Mouse (Mus musculus) hindbrain, embryonic 12.5 days (tissue): Measurements from ENCODE around the gene Tbx1. TPM values are rescaled to one million over a fixed set of nuclear protein-coding genes. Genes with fewer than 3 reads are reported as not detected.
A peak's percentile ranks its signal among the peaks of the same experiment; 100 is the strongest.

Source experiments
- ATAC-seq: fragments of 200-750 bp; cut with Nextera tagmentation; 2 replicates; pipeline ENCODE4 v1.8.0; 2017; ENCODE audit warnings: moderate TSS enrichment; ENCODE audit not compliant: low FRiP score
- H3K27ac ChIP-seq: fragments of 300-500 bp; sonication (generic); 2 replicates; pipeline ENCODE4 v1.5.1; 2016; ENCODE audit warnings: mild to moderate bottlenecking
- H3K27me3 ChIP-seq: fragments of 300-500 bp; sonication (generic); 2 replicates; pipeline ENCODE4 v1.6.1; 2016; ENCODE audit warnings: mild to moderate bottlenecking
- H3K36me3 ChIP-seq: fragments of 300-500 bp; sonication (generic); 2 replicates; pipeline ENCODE4 v1.6.1; 2016; ENCODE audit warnings: mild to moderate bottlenecking
- H3K4me1 ChIP-seq: fragments of 300-500 bp; sonication (generic); 2 replicates; pipeline ENCODE4 v1.6.1; 2016
- H3K4me2 ChIP-seq: fragments of 300-500 bp; sonication (generic); replicated peaks from 2 replicates; pipeline ENCODE4 v1.6.1; 2016; ENCODE audit warnings: mild to moderate bottlenecking
- H3K4me3 ChIP-seq: fragments of 300-500 bp; sonication (generic); 2 replicates; pipeline ENCODE4 v1.5.1; 2016; ENCODE audit warnings: mild to moderate bottlenecking
- H3K9ac ChIP-seq: fragments of 300-500 bp; sonication (generic); 2 replicates; pipeline ENCODE4 v1.6.1; 2016; ENCODE audit warnings: mild to moderate bottlenecking, moderate library complexity
- H3K9me3 ChIP-seq: fragments of 300-500 bp; sonication (generic); replicated peaks from 2 replicates; pipeline ENCODE4 v1.6.1; 2016; ENCODE audit warnings: mild to moderate bottlenecking
- WGBS: fragments of 180-500 bp; shearing (Covaris S2); methylation state at CpG from one replicate; pipeline ENCODE4 v1.1.7; 2016; 5-methylcytosine and 5-hydroxymethylcytosine counted together
- polyA plus RNA-seq: library from polyadenylated mRNA; unstranded; fragments of >200 nt; fragmentation: Nextera tagmentation; extraction: Ambion mirVana; gene quantifications from 2 replicates; pipeline ENCODE4 v1.2.1, GENCODE M21; 2016

Tbx1 gene
- polyA plus RNA-seq, 1 experiment from 2014 or later, result 15.5 TPM

GRCm38 (mm10) chr16:18584901-18585510, 5.5 kb downstream of the Tbx1 start:
- peak overlapping the region; percentile 36; the same call in 1 of the 2 replicates for H3K9ac ChIP-seq
- ATAC-seq, result no peak
- H3K36me3 ChIP-seq, result no peaks in the 10 kb centered on the region
- peaks cover 99% of the 10 kb centered on the region for H3K27me3 ChIP-seq
- H3K4me1 ChIP-seq, result peaks cover 40% of the 10 kb centered on the region
- H3K9me3 ChIP-seq, result no peaks in the 10 kb centered on the region
- H3K27ac ChIP-seq, result no peak overlapping the region
- WGBS, result 6% methylated on average over 10 of the region's 10 CpGs
- peak overlapping the region; percentile 42 for H3K4me3 ChIP-seq
- peak overlapping the region; percentile 62 for H3K4me2 ChIP-seq

GRCm38 (mm10) chr16:18583673-18584357, 6.7 kb downstream of the Tbx1 start:
- WGBS, result 12% methylated on average over 10 of the region's 10 CpGs
- Histone ChIP-seq H3K4me2 (peak overlapping the region; percentile 62; the same call in 1 of the 2 replicates), H3K4me1 (peaks cover 38% of the 10 kb centered on the region), H3K9me3 (no peaks in the 10 kb centered on the region), H3K27ac (no peak overlapping the region), H3K36me3 (no peaks in the 10 kb centered on the region), H3K27me3 (peaks cover 96% of the 10 kb centered on the region), H3K4me3 (peak overlapping the region; percentile 42; the same call in 1 of the 2 replicates), H3K9ac (no peak overlapping the region)
- no peak for ATAC-seq

DNA sequence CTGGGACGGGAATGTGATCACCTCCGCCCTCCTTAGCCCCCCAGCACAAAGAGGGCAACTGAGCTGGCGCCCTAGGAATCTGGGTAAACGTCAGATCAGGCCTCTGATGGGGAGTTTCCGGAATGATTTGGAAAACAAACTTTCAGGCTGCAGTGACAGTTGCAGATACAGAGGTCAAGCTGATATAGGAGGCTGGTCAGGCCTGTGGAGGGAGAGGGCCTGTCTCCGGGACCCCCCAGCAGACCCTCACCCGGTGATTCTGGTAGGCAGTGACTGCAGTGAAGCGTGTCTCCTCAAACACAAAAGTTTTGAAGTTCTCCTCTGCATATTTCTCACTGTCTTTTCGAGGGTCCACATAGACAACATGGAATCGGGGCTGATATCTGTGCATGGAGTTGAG, 7.3 kb downstream of the Tbx1 start:
- ATAC-seq, result no peak
- H3K27me3 ChIP-seq, result peaks cover 95% of the 10 kb centered on the region
- no peak overlapping the region for H3K27ac ChIP-seq
- H3K4me3 ChIP-seq, result 0 out of 2 replicates have a peak overlapping the region, but pooled peaks have one; percentile 1
- H3K9ac ChIP-seq, result no peak overlapping the region
- H3K4me2 ChIP-seq, result peak overlapping the region; percentile 55; the same call in 1 of the 2 replicates
- 9% methylated on average over 10 of the region's 10 CpGs for WGBS
- no peaks in the 10 kb centered on the region for H3K9me3 ChIP-seq
- peaks cover 33% of the 10 kb centered on the region for H3K4me1 ChIP-seq
- H3K36me3 ChIP-seq, result no peaks in the 10 kb centered on the region

DNA sequence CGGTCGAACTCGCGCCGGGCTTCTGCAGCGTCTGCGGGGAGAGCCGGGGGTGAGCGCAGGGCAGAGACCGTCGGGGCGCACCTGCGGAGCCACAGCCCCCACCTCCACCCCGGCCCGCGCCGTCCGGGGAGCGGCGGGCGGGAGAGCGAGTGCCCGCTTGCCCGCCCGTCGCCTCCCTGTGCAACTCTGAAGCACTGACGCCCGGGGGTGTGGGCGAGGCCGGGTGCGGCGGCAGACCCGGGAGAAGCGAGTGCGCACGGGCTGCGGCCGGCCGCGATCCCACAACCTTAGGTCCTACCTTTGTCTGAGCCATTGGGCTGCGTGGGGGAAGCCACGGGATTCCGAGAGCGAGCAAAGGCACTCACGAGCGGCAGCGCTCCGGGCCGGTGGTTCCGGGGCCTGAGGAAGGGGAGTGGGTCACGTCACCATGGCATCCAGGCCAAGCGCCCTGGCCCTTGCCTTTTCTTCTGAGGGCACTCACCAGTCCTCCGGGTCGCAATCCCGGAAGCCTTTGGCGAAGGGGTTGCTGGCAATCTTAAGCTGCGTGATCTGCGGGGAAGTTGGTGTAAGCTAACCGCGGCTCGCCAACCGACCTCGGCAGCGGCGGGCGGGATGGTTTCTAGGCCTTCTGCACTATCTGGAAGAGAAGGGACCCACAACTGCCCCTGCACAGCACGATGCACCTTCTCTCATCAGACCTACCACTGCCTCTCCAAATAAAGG, 7.9 kb downstream of the Tbx1 start:
- peak overlapping the region; percentile 55 for H3K4me2 ChIP-seq
- peak overlapping the region; percentile 36 for H3K4me3 ChIP-seq
- ATAC-seq, result no peak
- H3K9me3 ChIP-seq, result no peaks in the 10 kb centered on the region
- H3K36me3 ChIP-seq, result no peaks in the 10 kb centered on the region
- H3K27ac ChIP-seq, result no peak overlapping the region
- peak overlapping the region; percentile 47 for H3K9ac ChIP-seq
- peaks cover 27% of the 10 kb centered on the region for H3K4me1 ChIP-seq
- WGBS, result under 1% methylated on average over 65 of the region's 67 CpGs
- H3K27me3 ChIP-seq, result peaks cover 95% of the 10 kb centered on the region

DNA sequence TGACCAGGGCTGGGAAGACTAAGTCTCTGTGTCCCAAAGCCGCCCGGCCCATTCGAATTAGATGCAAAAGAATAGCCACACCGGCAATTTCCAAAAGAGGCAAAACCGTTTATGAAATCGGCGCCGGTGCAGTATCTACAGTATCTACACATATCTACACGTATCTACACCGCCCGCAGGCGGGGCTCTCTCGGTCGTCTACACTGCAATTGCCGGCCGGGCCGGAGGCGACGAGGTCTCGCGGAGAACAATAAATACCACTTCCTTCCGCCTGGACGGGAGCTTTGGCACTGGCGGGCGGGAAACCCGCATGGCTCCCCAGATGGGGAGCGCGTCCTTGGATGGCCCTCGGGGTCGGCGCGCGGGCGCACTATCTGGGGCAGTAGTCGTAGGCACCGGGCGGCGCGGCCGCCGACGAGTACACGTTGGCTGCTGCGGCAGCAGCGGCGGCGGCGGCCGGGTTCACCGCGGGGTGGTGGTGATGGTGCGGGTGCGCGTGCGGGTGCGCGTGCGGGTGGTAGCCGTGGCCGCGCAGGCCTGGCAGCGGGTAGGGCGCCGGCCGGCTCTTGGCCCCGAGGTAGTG, 8.8 kb downstream of the Tbx1 start:
- 1% methylated on average over 66 of the region's 66 CpGs for WGBS

GRCm38 (mm10) chr16:18581050-18581622, 9.3 kb downstream of the Tbx1 start:
- Histone ChIP-seq H3K27me3 (peaks cover 85% of the 10 kb centered on the region), H3K9ac (no peak overlapping the region), H3K36me3 (no peaks in the 10 kb centered on the region), H3K9me3 (no peaks in the 10 kb centered on the region), H3K27ac (no peak overlapping the region), H3K4me1 (peaks cover 20% of the 10 kb centered on the region), H3K4me2 (peak overlapping the region; percentile 55), H3K4me3 (peak overlapping the region; percentile 36)
- ATAC-seq, result no peak
- WGBS, result 5% methylated on average over 21 of the region's 21 CpGs

More for the DNA sequence above, 8.8 kb downstream of the Tbx1 start:
- peak overlapping the region; percentile 47 for H3K9ac ChIP-seq
- H3K27ac ChIP-seq, result no peak overlapping the region
- H3K36me3 ChIP-seq, result no peaks in the 10 kb centered on the region
- no peak for ATAC-seq
- peak overlapping the region; percentile 36 for H3K4me3 ChIP-seq
- H3K9me3 ChIP-seq, result no peaks in the 10 kb centered on the region
- peak overlapping the region; percentile 55 for H3K4me2 ChIP-seq
- peaks cover 26% of the 10 kb centered on the region for H3K4me1 ChIP-seq
- peaks cover 90% of the 10 kb centered on the region for H3K27me3 ChIP-seq

GRCm38 (mm10) chr16:18580389-18580788, 10.1 kb downstream of the Tbx1 start:
- Histone ChIP-seq H3K4me3 (no peak overlapping the region), H3K4me2 (no peak overlapping the region), H3K36me3 (no peaks in the 10 kb centered on the region), H3K9ac (no peak overlapping the region), H3K27ac (no peak overlapping the region), H3K27me3 (peaks cover 77% of the 10 kb centered on the region), H3K9me3 (no peaks in the 10 kb centered on the region), H3K4me1 (peaks cover 15% of the 10 kb centered on the region)
- ATAC-seq, result no peak
- WGBS, result 21% methylated on average over 2 of the region's 2 CpGs

GRCm38 (mm10) chr16:18577599-18578160, 12.8 kb downstream of the Tbx1 start:
- Histone ChIP-seq H3K27me3 (peaks cover 50% of the 10 kb centered on the region), H3K4me2 (no peak overlapping the region), H3K27ac (no peak overlapping the region), H3K9me3 (no peaks in the 10 kb centered on the region), H3K36me3 (no peaks in the 10 kb centered on the region), H3K4me1 (peaks cover 15% of the 10 kb centered on the region), H3K9ac (no peak overlapping the region), H3K4me3 (no peak overlapping the region)
- 17% methylated on average over 5 of the region's 5 CpGs for WGBS
- no peak for ATAC-seq

DNA sequence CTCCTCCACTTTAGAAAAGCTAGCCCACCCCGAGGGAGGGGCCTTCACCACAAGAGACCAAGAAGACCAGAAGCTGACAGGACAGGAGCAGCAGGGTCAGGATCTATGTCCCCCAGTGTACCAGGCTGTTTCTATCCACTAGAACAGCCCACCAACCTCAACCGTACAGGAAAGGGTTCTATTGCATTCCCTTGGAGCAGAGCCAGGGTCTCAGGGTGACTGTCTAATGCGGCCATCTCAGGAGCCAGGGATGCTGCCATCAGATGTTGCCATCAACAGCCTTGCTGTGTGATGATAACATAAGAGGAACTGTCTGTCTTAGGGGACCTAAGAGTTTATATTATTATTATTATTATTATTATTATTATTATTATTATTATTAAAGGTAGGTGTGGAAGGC, 13.4 kb downstream of the Tbx1 start:
- Histone ChIP-seq H3K27ac (no peak overlapping the region), H3K4me3 (no peak overlapping the region), H3K4me1 (peaks cover 10% of the 10 kb centered on the region), H3K36me3 (no peaks in the 10 kb centered on the region), H3K9ac (no peak overlapping the region), H3K9me3 (no peaks in the 10 kb centered on the region), H3K27me3 (peaks cover 44% of the 10 kb centered on the region), H3K4me2 (no peak overlapping the region)
- 45% methylated on average over 3 of the region's 3 CpGs for WGBS
- no peak for ATAC-seq

DNA sequence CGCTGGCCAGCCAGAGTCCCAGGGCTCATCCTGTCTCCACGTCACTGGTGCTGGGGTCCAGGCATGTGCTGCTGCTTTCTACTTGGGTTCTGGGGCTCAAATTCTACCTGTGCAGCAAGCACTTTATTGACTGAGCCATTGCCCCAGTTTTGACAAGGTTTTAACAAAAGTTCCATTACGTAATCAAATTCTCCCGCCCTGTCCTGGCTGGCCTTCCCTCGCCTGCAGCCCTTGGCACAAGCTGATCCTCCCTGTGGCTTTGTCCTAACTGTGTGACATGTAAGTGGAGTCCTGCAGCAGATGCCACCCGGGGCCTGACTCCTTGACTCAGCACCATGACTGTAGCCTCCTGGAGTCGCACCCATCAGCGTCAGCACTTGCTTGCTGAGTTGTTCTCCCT, 16.3 kb downstream of the Tbx1 start:
- 75% methylated on average over 8 of the region's 8 CpGs for WGBS
- Histone ChIP-seq H3K4me3 (no peak overlapping the region), H3K27ac (no peak overlapping the region), H3K27me3 (peaks cover 15% of the 10 kb centered on the region), H3K36me3 (no peaks in the 10 kb centered on the region), H3K9ac (no peak overlapping the region), H3K9me3 (no peaks in the 10 kb centered on the region), H3K4me2 (no peak overlapping the region), H3K4me1 (no peaks in the 10 kb centered on the region)
- ATAC-seq, result no peak

DNA sequence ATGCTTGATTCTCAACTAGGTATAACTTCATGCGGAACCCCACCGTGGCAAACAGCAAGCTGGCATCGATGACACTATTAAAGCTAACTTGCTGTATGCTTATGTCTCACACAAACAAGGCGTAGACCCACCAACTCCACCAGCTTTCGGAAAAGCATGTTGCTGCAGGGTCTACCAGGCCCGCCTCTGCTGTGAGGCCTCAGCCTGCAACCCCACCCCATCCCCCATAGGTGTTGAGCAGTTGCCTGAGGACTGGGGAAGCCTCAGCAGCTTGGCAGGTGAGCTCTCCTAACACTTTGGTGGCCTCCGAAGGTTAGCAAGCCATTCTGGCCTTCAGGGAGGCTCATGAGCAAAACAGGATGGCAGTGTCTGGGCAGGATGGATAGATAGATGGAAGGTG, 21.9 kb downstream of the Tbx1 start:
- Histone ChIP-seq H3K36me3 (no peaks in the 10 kb centered on the region), H3K4me3 (no peak overlapping the region), H3K27me3 (no peaks in the 10 kb centered on the region), H3K4me2 (no peak overlapping the region), H3K9me3 (no peaks in the 10 kb centered on the region), H3K27ac (no peak overlapping the region), H3K4me1 (no peaks in the 10 kb centered on the region), H3K9ac (no peak overlapping the region)
- 77% methylated on average over 7 of the region's 7 CpGs for WGBS
- ATAC-seq, result no peak

GRCm38 (mm10) chr16:18564472-18564871, 26.0 kb downstream of the Tbx1 start:
- H3K36me3 ChIP-seq, result no peaks in the 10 kb centered on the region
- H3K4me1 ChIP-seq, result no peaks in the 10 kb centered on the region
- H3K9me3 ChIP-seq, result no peaks in the 10 kb centered on the region
- no peak overlapping the region for H3K4me2 ChIP-seq
- WGBS, result 89% methylated on average over 2 of the region's 2 CpGs
- H3K27ac ChIP-seq, result no peak overlapping the region
- no peak overlapping the region for H3K4me3 ChIP-seq
- ATAC-seq, result no peak
- no peaks in the 10 kb centered on the region for H3K27me3 ChIP-seq
- H3K9ac ChIP-seq, result no peak overlapping the region
